Mouse (Mus musculus): ENCODE data around the gene Hint2. TPM values are rescaled to one million over a fixed set of nuclear protein-coding genes. Genes with fewer than 3 reads are reported as not detected.

Hint2 gene
- polyA plus RNA-seq (2017; shearing (Covaris generic)), result 54.9 TPM

DNA sequence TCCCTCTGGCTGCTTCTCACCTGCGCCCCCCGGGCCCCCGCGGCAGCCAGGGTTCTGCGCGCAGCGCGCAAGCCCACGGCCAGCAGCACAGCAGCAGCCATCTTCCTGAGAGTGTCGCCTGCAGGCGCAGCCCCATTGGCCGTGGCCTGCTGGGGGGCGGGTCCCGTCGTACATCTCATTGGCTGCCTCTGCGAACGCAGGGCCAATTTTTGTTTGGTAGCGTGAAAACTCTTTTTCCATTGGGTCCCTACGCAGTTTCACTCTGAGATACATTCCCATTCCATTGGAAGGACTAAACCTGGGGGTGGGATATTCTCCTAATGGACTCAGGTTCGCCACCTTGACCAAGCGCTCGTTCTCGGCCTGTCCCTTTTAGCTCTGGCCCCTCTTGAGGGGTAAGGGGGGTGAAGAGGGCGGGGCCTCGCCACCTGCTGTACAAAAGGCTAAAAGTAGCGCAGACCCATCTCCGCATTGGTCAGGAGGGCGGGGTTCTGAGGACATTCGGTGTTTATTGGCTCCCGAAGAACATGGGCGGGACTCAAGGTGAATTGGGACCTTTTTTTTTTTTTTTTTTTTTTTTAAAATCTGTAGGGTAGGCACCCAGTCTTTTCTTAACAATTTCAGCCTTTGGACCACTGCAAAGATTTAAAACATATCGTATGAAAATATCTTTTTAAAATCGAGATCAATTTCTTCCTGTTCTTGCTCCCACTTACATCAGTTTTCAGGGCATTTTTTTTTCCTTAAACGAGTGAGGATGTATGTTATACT is at the start of gene Hint2:
Hint2 (minus strand) TSS at position 128 of the 771 bp plus-strand sequence.

DNA sequence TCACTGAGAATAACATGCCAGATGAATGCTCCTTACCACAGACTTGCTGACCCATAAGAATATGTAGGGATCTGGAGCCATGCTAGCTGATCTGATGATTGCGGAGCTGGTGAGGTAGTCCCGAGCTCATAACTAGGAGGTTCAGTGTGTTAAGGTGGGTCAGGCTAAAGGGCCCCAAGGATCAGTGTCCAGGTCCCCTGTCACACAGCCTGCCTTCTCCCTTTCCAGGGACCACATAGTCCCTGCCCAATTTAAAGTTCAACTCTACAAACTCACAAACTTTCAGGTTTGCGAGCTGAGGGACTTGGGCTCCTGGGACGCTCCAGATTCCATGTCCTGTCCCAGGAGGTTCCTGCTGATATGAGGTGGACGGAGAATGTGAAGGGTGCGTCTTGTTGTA is 44.4 kb upstream of the Hint2 start, which contains the start of gene Olfr70:
Olfr70 (minus strand) TSS at position 101 of the 400 bp plus-strand sequence.

DNA sequence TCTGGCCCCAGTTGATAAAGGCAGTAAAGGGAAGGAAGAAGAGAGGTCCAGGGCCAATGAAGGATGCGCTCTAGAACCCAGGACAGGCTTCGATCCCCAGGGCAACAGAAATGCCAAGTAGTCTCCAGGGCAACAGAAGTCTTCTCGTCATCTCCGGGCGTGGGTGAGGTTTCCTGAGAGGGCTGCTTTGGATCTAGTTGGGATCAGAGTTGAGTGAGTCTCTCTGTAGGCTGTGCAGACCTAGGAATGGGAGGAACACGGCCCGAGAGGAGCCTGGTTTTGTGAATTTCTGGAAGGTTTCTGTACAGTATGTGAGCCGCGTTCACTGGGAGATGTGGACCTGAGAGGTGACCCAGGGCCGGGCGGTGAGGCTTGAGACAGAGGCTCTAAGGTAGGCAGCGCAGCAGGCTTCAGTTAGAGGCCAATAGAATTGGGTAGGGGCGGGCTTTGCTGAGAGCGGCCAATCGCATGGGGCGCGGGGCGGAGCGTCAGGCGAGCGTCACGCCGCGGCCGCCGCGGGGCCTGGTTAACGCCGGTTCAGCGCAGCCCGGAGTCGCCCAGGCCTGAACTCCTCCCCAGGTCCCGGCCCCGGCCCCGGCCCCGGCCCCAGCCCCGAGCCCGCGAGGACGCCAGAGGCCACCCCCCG is 12.6 kb upstream of the Hint2 start, which contains the start of the genes Tmem8b and Fam221b:
Tmem8b (plus strand) TSS at position 190 of the 646 bp plus-strand sequence.
Fam221b (minus strand) TSS at position 364 of the 646 bp plus-strand sequence.

DNA sequence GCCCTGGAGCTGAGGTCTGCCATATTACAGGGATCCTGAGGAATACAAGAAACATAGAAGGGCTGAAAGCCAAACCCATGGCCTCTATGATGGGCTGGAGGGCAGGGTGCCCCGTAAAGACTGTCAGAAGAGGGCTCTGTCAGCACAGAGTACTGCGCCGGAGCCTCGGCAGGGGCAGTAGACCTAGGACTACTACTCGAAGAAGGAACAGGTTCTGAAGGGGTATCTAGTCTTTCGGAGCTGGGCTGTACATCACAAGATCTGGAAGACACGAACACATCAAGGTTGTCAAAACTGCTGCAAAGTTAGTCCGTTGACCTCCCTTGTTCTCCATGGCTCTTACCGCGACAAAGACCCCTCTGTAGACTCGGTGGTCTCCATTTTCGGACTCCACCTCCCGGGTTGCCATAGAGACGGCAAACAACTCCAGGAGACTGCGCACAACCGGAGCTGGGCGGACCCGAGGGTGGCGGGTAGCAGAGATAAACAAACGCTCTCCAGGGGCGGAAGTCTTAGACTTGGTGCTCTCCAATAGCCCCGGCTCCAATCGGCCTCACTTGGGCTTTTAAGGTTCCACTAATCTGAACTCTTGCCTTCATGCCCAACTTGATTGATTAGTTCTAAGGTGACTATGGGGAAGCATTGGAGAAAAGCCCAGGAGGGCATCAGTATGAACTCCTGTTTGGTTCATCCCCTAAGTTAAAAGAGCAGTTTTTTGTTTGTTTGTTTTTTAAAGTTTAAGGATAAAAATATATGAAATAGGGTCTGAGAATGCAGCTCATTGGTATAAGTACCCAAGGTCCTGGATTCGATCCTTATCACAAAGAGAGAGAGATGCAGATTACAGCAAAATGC is 2.9 kb downstream of the Hint2 start, which contains the start of gene Spag8:
Spag8 (minus strand) TSS at position 434 of the 855 bp plus-strand sequence.

DNA sequence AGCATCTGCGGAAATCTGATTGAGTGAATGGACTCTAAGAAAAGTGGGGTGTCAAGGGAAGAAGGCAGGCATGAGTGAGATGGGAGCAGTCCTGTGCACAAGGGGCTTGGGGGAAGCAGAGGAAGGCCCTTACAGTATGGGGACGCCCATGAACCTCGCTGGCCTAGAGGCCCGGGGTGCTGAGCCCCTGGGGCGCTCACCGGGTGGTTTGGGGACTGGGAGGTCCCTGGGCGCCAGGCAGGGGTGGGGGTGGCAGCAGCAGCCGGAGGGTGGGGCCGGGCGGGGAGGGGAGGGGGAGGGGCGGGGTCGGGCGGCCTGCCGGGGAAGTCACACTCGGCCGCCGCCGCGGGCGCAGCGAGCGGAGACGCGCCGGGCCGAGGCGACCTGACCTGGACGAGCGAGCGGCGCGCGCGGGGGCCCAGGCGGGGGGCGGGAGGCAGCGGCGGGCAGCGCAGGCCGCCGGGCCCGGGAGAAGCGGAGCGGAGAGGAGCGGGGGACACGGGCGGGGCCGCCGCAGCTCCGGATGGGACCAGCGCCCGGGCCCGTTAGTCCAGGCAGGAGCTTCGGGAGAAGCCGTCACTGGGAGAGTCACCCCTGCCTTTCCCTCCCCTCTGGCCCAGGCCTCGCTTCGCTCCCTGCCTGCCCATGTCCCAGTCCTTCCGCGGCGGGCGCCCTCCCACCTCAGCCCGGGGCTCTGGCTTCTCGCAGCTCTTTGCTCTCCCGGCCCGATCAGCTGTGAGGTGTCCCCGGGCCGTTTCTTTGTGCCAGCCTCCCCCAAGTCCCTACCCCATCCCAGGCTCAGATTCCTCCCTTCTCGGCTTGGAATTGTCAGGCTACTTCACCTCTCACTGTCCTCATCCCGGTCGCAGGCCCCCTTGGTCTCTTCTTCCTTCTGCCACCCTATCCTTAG is 25.0 kb downstream of the Hint2 start, which contains the start of gene Npr2:
Npr2 (plus strand) TSS at position 890 of the 910 bp plus-strand sequence.

Other genes starting within 250 kb of the Hint2 start
- not detected for gene Fam166b, start 227.3 kb downstream of the Hint2 start, polyA plus RNA-seq (2017; shearing (Covaris generic))
- gene Tesk1, start 214.5 kb downstream of the Hint2 start, polyA plus RNA-seq (2017; shearing (Covaris generic)), result 76.2 TPM
- gene Cd72, start 201.8 kb downstream of the Hint2 start, polyA plus RNA-seq (2017; shearing (Covaris generic)), result 22.2 TPM
- 259 TPM for gene Sit1, start 172.7 kb downstream of the Hint2 start, polyA plus RNA-seq (2017; shearing (Covaris generic))
- gene Ccdc107, start 163.6 kb downstream of the Hint2 start, polyA plus RNA-seq (2017; shearing (Covaris generic)), result 75.2 TPM
- 11.4 TPM for gene Arhgef39, start 156.8 kb downstream of the Hint2 start, polyA plus RNA-seq (2017; shearing (Covaris generic))
- gene Car9, start 149.5 kb downstream of the Hint2 start, polyA plus RNA-seq (2017; shearing (Covaris generic)), result 0.45 TPM
- not detected for gene Tpm2, start 132.7 kb downstream of the Hint2 start, polyA plus RNA-seq (2017; shearing (Covaris generic))
- gene Creb3, start 94.1 kb downstream of the Hint2 start, polyA plus RNA-seq (2017; shearing (Covaris generic)), result 56.9 TPM
- 199 TPM for gene Tln1, start 93.8 kb downstream of the Hint2 start, polyA plus RNA-seq (2017; shearing (Covaris generic))
- gene Rgp1, start 77.8 kb downstream of the Hint2 start, polyA plus RNA-seq (2017; shearing (Covaris generic)), result 7.2 TPM
- gene Gba2, start 77.6 kb downstream of the Hint2 start, polyA plus RNA-seq (2017; shearing (Covaris generic)), result 26.1 TPM
- gene Msmp, start 72.0 kb downstream of the Hint2 start, polyA plus RNA-seq (2017; shearing (Covaris generic)), result 2.8 TPM
- 0.13 TPM for gene Npr2, start 24.5 kb downstream of the Hint2 start, polyA plus RNA-seq (2017; shearing (Covaris generic))
- gene Spag8, start 2.9 kb downstream of the Hint2 start, polyA plus RNA-seq (2017; shearing (Covaris generic)), result not detected
- 1.4 TPM for gene Tmem8b, start 12.5 kb upstream of the Hint2 start, polyA plus RNA-seq (2017; shearing (Covaris generic))
- 1.5 TPM for gene Fam221b, start 12.7 kb upstream of the Hint2 start, polyA plus RNA-seq (2017; shearing (Covaris generic))
- not detected for gene Olfr70, start 44.3 kb upstream of the Hint2 start, polyA plus RNA-seq (2017; shearing (Covaris generic))
- gene Olfr71, start 53.8 kb upstream of the Hint2 start, polyA plus RNA-seq (2017; shearing (Covaris generic)), result 0.15 TPM
- not detected for gene Hrct1, start 70.7 kb upstream of the Hint2 start, polyA plus RNA-seq (2017; shearing (Covaris generic))
- 0.41 TPM for gene Spaar, start 73.6 kb upstream of the Hint2 start, polyA plus RNA-seq (2017; shearing (Covaris generic))
- gene Olfr159, start 114.5 kb upstream of the Hint2 start, polyA plus RNA-seq (2017; shearing (Covaris generic)), result not detected
- 0.95 TPM for gene Olfr156, start 167.4 kb upstream of the Hint2 start, polyA plus RNA-seq (2017; shearing (Covaris generic))
- gene Olfr157, start 183.7 kb upstream of the Hint2 start, polyA plus RNA-seq (2017; shearing (Covaris generic)), result 0.35 TPM
- 0.22 TPM for gene Olfr155, start 195.1 kb upstream of the Hint2 start, polyA plus RNA-seq (2017; shearing (Covaris generic))
- gene Reck, start 219.1 kb upstream of the Hint2 start, polyA plus RNA-seq (2017; shearing (Covaris generic)), result 7.7 TPM